Mouse (Mus musculus) hindbrain, embryonic 11.5 days (tissue): ENCODE data around the gene Ppp1r1c. TPM values are rescaled to one million over a fixed set of nuclear protein-coding genes. Genes with fewer than 3 reads are reported as not detected.
A peak's percentile ranks its signal among the peaks of the same experiment; 100 is the strongest.
"Not testable (repeated sequence)": the region's sequence is repeated elsewhere in the genome, so short reads cannot be mapped to it uniquely, and the experiment has no call there.

ENCODE experiments used
- ATAC-seq: fragments of 200-750 bp; cut with Nextera tagmentation; 2 replicates; pipeline ENCODE4 v1.8.0; 2017; ENCODE audit warnings: mild to moderate bottlenecking, moderate TSS enrichment, moderate library complexity; ENCODE audit not compliant: low FRiP score
- DNase-seq: peaks from one replicate; pipeline ENCODE4 v3.0.0-alpha.2; 2015; ENCODE audit warnings: low spot score
- H3K27ac ChIP-seq: fragments of 300-500 bp; sonication (generic); 2 replicates; pipeline ENCODE4 v1.5.1; 2014; ENCODE audit warnings: mild to moderate bottlenecking, low read depth, low read length
- H3K27me3 ChIP-seq: fragments of 300-500 bp; sonication (generic); 2 replicates; pipeline ENCODE4 v1.6.1; 2014; ENCODE audit warnings: mild to moderate bottlenecking, low read length, moderate library complexity, mixed read lengths; ENCODE audit not compliant: control insufficient read depth, insufficient read depth
- H3K36me3 ChIP-seq: fragments of 300-500 bp; sonication (generic); 2 replicates; pipeline ENCODE4 v1.6.1; 2014; ENCODE audit warnings: mild to moderate bottlenecking, low read length, moderate library complexity, mixed read lengths; ENCODE audit not compliant: control insufficient read depth, insufficient read depth
- H3K4me1 ChIP-seq: fragments of 300-500 bp; sonication (generic); replicated peaks from 2 replicates; pipeline ENCODE4 v1.6.1; 2014; ENCODE audit warnings: low read length, mixed read lengths; ENCODE audit not compliant: control insufficient read depth, insufficient read depth
- H3K4me2 ChIP-seq: fragments of 300-500 bp; sonication (generic); replicated peaks from 2 replicates; pipeline ENCODE4 v1.6.1; 2014; ENCODE audit warnings: mild to moderate bottlenecking, low read depth, low read length
- H3K4me3 ChIP-seq: fragments of 300-500 bp; sonication (generic); 2 replicates; pipeline ENCODE4 v1.5.1; 2014; ENCODE audit warnings: low read depth, low read length
- H3K9ac ChIP-seq: fragments of 300-500 bp; sonication (generic); 2 replicates; pipeline ENCODE4 v1.6.1; 2014; ENCODE audit warnings: low read depth, low read length
- H3K9me3 ChIP-seq: fragments of 300-500 bp; sonication (generic); 2 replicates; pipeline ENCODE4 v1.6.1; 2016; ENCODE audit warnings: low read length; ENCODE audit not compliant: control insufficient read depth
- WGBS: fragments of 180-500 bp; shearing (Covaris S2); extraction: QIAGEN DNeasy Blood & Tissue Kit; methylation state at CpG from one replicate; pipeline ENCODE4 v1.1.7; 2014; 5-methylcytosine and 5-hydroxymethylcytosine counted together
- polyA plus RNA-seq: library from polyadenylated mRNA; unstranded; fragments of >200 nt; fragmentation: Nextera tagmentation; extraction: Ambion mirVana; gene quantifications from 2 replicates; pipeline ENCODE4 v1.2.1, GENCODE M21; 2014

Ppp1r1c gene
- polyA plus RNA-seq, 1 experiment from 2014 or later = 12.6 TPM

DNA sequence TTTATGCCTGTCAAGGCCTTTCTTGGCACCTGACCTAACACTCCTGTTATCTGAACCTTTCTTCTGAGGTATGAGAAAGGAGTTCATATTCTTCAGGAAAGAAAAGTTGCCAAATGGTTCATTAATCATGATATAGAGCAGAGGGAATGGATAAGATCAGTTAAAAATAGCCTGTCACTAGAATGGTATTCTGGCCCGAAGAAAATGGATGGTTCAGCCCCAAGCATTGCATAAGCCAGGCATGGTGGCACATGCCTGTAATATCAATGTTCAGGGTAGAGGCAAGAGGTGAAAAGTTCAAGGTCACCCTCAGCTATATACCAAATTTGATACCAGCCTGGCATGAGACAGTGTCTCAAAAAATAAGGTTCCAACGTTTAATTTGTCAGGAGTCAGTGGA, 85.6 kb downstream of the Ppp1r1c start:
- no peak overlapping the region for H3K9ac ChIP-seq
- H3K27ac ChIP-seq = no peak overlapping the region
- H3K4me3 ChIP-seq = no peak overlapping the region
- ATAC-seq (no peak), DNase-seq (no peak)
- H3K36me3 ChIP-seq = no peaks in the 10 kb centered on the region
- 83% methylated on average over 2 of the region's 2 CpGs for WGBS
- H3K4me2 ChIP-seq = no peak overlapping the region
- no peaks in the 10 kb centered on the region for H3K9me3 ChIP-seq
- no peaks in the 10 kb centered on the region for H3K4me1 ChIP-seq
- no peaks in the 10 kb centered on the region for H3K27me3 ChIP-seq

DNA sequence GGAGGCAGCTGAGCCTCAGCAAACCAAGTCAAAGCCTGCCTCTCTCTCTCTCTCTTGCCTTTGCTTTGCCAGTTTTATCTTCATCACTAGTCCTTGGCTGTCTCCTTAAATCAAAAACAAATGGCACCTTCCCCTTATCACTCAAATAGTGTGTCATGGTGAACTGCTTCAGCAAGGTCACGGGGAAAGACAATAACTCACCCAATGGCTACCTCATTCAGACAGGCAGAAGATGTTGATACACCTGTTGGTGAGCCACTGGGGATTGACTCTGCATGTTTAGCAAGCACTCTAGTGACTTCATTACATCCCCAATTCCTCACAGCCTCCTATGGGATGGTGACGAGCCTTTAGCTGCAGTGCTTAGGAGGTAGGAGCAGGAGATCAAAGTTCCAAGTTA, 89.9 kb downstream of the Ppp1r1c start:
- DNase-seq (no peak), ATAC-seq (no peak)
- H3K27ac ChIP-seq = no peak overlapping the region
- H3K4me3 ChIP-seq = no peak overlapping the region
- H3K9ac ChIP-seq = no peak overlapping the region
- no peaks in the 10 kb centered on the region for H3K27me3 ChIP-seq
- WGBS = 54% methylated on average over 2 of the region's 2 CpGs
- no peaks in the 10 kb centered on the region for H3K36me3 ChIP-seq
- no peak overlapping the region for H3K4me2 ChIP-seq
- H3K4me1 ChIP-seq = no peaks in the 10 kb centered on the region
- H3K9me3 ChIP-seq = no peaks in the 10 kb centered on the region

DNA sequence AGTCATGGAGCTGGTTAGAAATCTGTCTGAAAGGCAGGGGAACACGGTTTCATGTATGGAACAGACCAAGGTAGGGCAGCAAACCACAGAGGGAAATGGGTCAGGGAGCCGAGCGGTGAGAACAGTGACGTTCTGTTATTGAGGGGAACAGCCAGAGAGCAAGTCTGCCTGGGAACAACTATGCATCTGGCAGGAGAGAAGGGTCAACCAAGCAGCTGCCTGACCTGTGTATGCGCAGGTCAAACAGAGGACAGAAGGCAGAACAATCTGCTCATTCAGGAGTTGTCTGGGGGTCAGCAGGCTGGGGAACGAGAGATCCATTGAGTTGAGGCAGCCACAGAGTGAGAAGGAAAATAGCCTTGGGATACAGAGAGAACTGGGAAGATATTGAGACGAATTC, 91.0 kb downstream of the Ppp1r1c start:
- 10% methylated on average over 7 of the region's 7 CpGs for whole genome bisulfite sequencing
- Histone ChIP-seq H3K36me3 (no peaks in the 10 kb centered on the region), H3K4me2 (no peak overlapping the region), H3K27me3 (no peaks in the 10 kb centered on the region), H3K9me3 (no peaks in the 10 kb centered on the region), H3K4me3 (no peak overlapping the region), H3K27ac (no peak overlapping the region), H3K9ac (no peak overlapping the region), H3K4me1 (no peaks in the 10 kb centered on the region)
- DNase-seq (peak; percentile 56), ATAC-seq (peak; percentile 84)

DNA sequence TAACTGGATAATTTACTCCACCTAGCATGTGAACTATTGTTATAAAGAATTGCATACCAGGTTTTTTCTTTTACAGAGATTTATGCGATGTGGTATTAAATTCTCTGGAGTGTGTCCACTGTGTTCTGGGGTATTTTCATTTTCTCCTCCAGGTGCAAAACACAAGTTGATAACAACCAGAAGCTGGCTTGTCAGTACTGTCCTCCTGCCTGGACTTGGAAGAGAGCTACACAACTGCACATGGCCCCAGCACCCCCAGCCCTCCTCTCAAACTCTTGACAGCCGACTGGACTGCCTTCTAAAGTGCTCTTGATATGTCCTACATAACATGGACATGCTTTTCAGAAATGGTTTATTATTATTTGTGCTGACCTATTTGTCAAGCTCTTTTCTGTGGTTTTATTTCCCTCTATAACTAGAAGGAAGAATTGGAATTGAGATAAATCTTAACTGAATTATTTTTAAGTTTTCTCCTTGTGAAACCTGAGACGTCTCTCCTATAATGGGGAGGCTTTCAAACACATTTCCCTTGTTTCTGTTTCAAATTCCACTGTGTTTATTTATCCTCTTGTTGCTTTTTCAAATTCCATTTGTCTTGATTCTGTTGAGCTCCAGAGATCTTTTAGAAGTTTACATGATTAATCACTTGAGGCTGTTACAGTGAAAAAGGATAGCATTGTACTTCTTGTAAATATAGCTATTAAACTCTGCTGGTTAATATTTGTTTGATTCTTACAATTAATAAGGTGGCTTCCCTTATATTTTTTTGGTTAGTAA, 108.3 kb downstream of the Ppp1r1c start:
- H3K27ac ChIP-seq = no peak overlapping the region
- 56% methylated on average over 3 of the region's 3 CpGs for WGBS
- no peak for DNase-seq

GRCm38 (mm10) chr2:79819543-79819942, 112.0 kb downstream of the Ppp1r1c start:
- ATAC-seq (no peak), DNase-seq (no peak)
- Histone ChIP-seq H3K4me2 (no peak overlapping the region), H3K4me1 (no peaks in the 10 kb centered on the region), H3K36me3 (no peaks in the 10 kb centered on the region), H3K9ac (no peak overlapping the region), H3K4me3 (no peak overlapping the region), H3K27me3 (no peaks in the 10 kb centered on the region), H3K27ac (no peak overlapping the region), H3K9me3 (no peaks in the 10 kb centered on the region)
- 75% methylated on average over 3 of the region's 3 CpGs for WGBS

More for the DNA sequence above, 108.3 kb downstream of the Ppp1r1c start:
- Histone ChIP-seq H3K9ac (no peak overlapping the region), H3K4me3 (no peak overlapping the region), H3K4me2 (no peak overlapping the region), H3K36me3 (no peaks in the 10 kb centered on the region), H3K9me3 (no peaks in the 10 kb centered on the region), H3K27me3 (no peaks in the 10 kb centered on the region), H3K4me1 (no peaks in the 10 kb centered on the region)
- no peak for ATAC-seq

DNA sequence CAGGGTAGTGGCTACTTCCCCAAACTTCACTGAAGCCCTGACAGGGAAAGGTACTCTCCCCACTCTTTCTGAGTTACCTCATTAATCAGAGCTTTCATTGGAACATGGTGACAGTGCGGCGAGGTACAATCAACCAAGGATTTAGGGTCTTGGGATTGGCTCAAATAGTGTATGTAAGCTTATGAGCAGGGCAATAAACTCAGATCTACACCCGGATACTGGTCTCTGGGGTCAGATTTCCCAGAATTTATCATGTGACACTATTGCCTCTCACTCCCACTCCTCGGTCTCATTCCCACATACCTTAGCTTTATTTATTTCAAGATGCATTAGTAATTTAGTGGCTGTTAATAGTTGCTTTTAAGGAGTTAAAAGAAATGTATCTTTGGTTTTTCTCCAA, 118.3 kb downstream of the Ppp1r1c start:
- no peak for DNase-seq
- H3K4me3 ChIP-seq = no peak overlapping the region
- H3K4me2 ChIP-seq = no peak overlapping the region
- no peaks in the 10 kb centered on the region for H3K9me3 ChIP-seq
- no peak for ATAC-seq
- H3K4me1 ChIP-seq = no peaks in the 10 kb centered on the region
- no peak overlapping the region for H3K27ac ChIP-seq
- 93% methylated on average over 4 of the region's 4 CpGs for WGBS
- no peaks in the 10 kb centered on the region for H3K27me3 ChIP-seq
- H3K9ac ChIP-seq = no peak overlapping the region
- no peaks in the 10 kb centered on the region for H3K36me3 ChIP-seq

DNA sequence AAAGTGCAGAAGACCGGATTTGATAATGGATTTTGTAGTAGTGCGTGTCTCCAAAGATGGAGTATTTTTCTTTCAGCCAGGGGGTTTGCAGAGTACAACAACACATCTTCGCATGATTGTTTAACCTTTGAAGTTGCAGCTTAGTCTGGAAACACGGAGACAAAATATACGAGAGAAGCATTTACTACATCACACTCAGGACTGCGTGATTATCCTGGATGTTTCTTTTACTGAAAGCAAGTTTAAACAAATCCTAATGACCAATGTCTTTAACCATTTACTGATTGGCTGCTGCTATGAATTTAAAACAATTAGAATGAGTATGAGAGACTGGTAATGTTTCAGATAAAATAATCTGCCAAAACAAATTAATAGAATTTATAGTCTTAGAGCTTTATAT, 131.5 kb downstream of the Ppp1r1c start:
- DNase-seq (no peak), ATAC-seq (no peak)
- H3K9me3 ChIP-seq = no peaks in the 10 kb centered on the region
- WGBS = 87% methylated on average over 6 of the region's 6 CpGs
- H3K9ac ChIP-seq = no peak overlapping the region
- H3K36me3 ChIP-seq = no peaks in the 10 kb centered on the region
- no peaks in the 10 kb centered on the region for H3K27me3 ChIP-seq
- no peak overlapping the region for H3K4me2 ChIP-seq
- no peak overlapping the region for H3K4me3 ChIP-seq
- H3K4me1 ChIP-seq = no peaks in the 10 kb centered on the region
- H3K27ac ChIP-seq = no peak overlapping the region

DNA sequence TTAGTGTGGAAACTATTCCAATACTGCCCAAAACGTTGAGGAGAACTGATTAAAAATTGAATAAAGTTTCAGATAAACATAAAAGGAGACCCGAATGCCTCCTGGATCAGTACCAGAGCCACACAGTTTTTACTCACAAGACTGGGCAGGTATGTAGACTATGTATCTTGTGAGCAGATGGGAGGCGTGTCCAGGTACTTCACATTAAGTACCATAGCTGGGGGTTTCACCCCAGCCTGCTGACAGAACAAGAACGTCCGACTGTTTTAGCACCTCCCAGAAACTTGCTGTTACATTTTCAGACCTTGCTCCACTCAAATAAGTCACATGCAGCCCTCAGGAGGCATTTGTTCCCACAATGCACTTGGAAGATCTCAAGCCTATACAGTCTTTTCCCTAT, 131.9 kb downstream of the Ppp1r1c start:
- no peaks in the 10 kb centered on the region for H3K9me3 ChIP-seq
- H3K4me2 ChIP-seq = no peak overlapping the region
- ATAC-seq (no peak), DNase-seq (no peak)
- H3K27me3 ChIP-seq = no peaks in the 10 kb centered on the region
- H3K4me3 ChIP-seq = no peak overlapping the region
- H3K4me1 ChIP-seq = no peaks in the 10 kb centered on the region
- no peaks in the 10 kb centered on the region for H3K36me3 ChIP-seq
- no peak overlapping the region for H3K27ac ChIP-seq
- H3K9ac ChIP-seq = no peak overlapping the region
- 75% methylated on average over 5 of the region's 5 CpGs for WGBS

GRCm38 (mm10) chr2:79847396-79847795, 139.8 kb downstream of the Ppp1r1c start:
- WGBS = 87% methylated on average over 13 of the region's 13 CpGs
- not testable (repeated sequence) for ATAC-seq

More at GRCm38 (mm10) chr2:79847396-79847795, 139.8 kb downstream of the Ppp1r1c start:
- H3K27ac ChIP-seq, H3K4me2 ChIP-seq, H3K9me3 ChIP-seq, H3K4me3 ChIP-seq, H3K36me3 ChIP-seq, H3K4me1 ChIP-seq, H3K27me3 ChIP-seq, H3K9ac ChIP-seq, DNase-seq: not testable (repeated sequence)
